Mouse (Mus musculus) testis, adult 2 months (tissue): ENCODE results near the gene Tmem102. TPM values are rescaled to one million over a fixed set of nuclear protein-coding genes. Genes with fewer than 3 reads are reported as not detected.

Source experiments
- H3K27ac ChIP-seq: fragments of 200-500 bp; 2 replicates; pipeline ENCODE4 v1.5.1; 2012; ENCODE audit warnings: low read depth, low read length; ENCODE audit not compliant: control insufficient read depth, insufficient read depth
- H3K27me3 ChIP-seq: fragments of 200-500 bp; 2 replicates; pipeline ENCODE4 v1.6.1; 2012; ENCODE audit warnings: mild to moderate bottlenecking, low read length, moderate library complexity; ENCODE audit not compliant: control insufficient read depth, insufficient read depth
- H3K36me3 ChIP-seq: fragments of 200-500 bp; 2 replicates; pipeline ENCODE4 v1.6.1; 2012; ENCODE audit warnings: mild to moderate bottlenecking, low read length; ENCODE audit not compliant: control insufficient read depth, insufficient read depth
- H3K4me1 ChIP-seq: fragments of 200-500 bp; 2 replicates; pipeline ENCODE4 v1.6.1; 2012; ENCODE audit warnings: low read length; ENCODE audit not compliant: control insufficient read depth, insufficient read depth
- H3K4me3 ChIP-seq: fragments of 200-500 bp; 2 replicates; pipeline ENCODE4 v1.5.1; 2012; ENCODE audit warnings: low read depth, mild to moderate bottlenecking, low read length, moderate library complexity, mixed read lengths; ENCODE audit not compliant: control insufficient read depth
- CTCF ChIP-seq: fragments of 200-500 bp; IDR thresholded peaks from 2 replicates; pipeline ENCODE4 v1.5.1; 2012; ENCODE audit warnings: low read depth, mild to moderate bottlenecking, inconsistent platforms, low read length, moderate library complexity; ENCODE audit not compliant: control insufficient read depth, insufficient read depth, insufficient replicate concordance
- POLR2A ChIP-seq: fragments of 200-500 bp; IDR thresholded peaks from 2 replicates; pipeline ENCODE4 v1.6.1; 2012; ENCODE audit warnings: low read depth, mild to moderate bottlenecking, inconsistent platforms, low read length, moderate library complexity; ENCODE audit not compliant: control insufficient read depth
- polyA plus RNA-seq: library from polyadenylated mRNA; depleted of rRNA; stranded (reverse); fragments of >200 nt; gene quantifications from 2 replicates; pipeline ENCODE4 v1.2.3, GENCODE M21; 2012; rRNA removed

The Tmem102 gene
- 0.52 and 0.79 TPM in 2 replicates for polyA plus RNA-seq

DNA sequence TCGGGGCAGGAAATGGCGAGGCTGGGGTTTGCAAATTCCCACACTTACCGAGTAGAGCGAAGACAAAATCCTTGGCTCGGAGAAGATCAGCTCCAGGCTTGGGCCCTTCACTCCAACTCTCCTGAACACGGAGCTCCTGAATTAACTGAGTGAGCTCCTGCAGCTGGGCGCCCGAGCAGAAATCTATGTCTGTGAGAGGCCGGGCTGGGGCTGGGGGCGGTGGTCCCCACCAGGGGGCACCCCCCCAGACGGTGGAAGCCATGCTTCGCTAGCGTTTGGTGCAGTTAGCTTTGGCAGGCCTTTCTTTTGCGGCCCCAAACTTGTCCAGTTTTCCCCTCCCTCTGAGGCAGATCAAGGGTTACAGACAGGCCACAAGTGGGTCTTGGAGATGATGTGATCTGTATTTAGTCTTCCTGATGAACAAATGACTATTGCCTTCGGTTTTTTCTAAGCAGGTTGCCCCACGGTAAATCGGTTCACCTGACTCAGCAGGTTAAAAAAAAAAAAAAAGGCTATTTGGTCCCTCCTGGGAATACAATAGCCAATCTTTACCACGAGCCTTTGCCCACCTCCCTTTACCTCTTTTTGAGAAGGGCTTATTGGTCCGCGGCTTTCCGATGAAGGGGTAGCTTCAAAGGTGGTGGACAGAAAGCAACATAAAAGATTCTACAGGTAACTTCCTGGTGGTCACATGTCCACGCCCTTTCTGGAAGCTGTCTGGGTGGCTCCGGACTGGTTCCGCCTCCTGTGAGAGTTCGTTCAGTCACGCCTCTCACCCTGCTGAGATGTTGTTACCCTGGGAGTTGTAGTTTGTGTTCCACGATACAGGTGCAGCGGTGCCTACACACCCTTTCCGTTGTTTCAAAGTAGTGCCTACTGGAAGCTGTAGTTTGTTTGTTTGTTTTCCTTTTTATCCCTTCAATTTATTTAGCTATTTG lies at the start of gene Tmem102:
Tmem102 (minus strand) TSS at position 653 of the 938 bp plus-strand sequence.
- H3K27ac ChIP-seq, result no peak within 1 kb of the TSS
- H3K27me3 ChIP-seq, result no peaks in the 10 kb centered on the region
- H3K4me1 ChIP-seq, result peaks cover 43% of the 10 kb centered on the region
- peak within 1 kb of the TSS; percentile 19; the same call in 1 of the 2 replicates for H3K4me3 ChIP-seq
- TF ChIP-seq POLR2A, result no peak
- TF ChIP-seq CTCF, result no peak
- no peaks in the 10 kb centered on the region for H3K36me3 ChIP-seq

DNA sequence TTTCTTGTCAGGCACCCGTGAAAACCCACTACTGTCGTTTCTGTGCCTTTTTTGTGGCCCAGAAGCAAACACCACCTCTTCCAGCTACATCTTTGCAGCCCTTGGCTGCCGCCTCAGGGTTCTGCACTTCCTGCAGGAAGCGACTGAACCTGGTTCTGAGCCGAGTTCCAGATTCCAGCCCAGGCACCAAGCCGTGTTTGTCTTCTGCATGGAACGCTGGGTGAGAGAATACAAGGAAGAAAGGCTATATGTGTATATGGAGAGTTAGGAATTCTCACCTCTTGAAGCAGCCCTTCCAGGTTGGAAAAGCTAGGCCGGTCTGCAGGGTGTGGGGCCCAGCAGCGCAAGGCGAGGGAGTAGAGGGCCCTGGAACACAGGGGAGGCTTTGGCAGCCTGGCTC lies 49.3 kb upstream of the Tmem102 start:
- Histone ChIP-seq H3K4me3 (no peak overlapping the region), H3K27me3 (no peaks in the 10 kb centered on the region), H3K36me3 (no peaks in the 10 kb centered on the region), H3K27ac (no peak overlapping the region), H3K4me1 (peaks cover 12% of the 10 kb centered on the region)
- TF ChIP-seq POLR2A, result no peak
- no peak for TF ChIP-seq CTCF

DNA sequence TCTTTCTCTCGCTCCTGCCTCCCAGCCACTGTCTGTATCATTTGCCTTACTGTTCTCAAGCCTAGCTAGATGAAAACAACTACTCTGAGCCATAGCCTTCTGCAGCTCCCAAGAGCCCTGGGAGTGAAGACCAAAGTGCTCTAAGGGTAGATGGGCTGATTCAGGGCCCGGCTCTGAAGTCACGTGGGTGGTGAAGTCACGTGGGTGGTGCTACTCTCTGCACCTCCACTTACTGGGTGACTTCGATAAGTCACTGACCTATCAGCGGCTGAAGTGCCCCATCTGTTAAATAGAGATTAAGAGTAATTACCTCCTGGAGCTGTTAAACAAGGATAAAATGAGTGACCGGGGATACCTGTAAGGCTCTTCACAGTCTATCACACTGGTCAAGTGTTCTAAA lies 48.6 kb upstream of the Tmem102 start:
- TF ChIP-seq POLR2A (no peak), CTCF (no peak)
- peaks cover 12% of the 10 kb centered on the region for H3K4me1 ChIP-seq
- H3K27ac ChIP-seq, result no peak overlapping the region
- no peaks in the 10 kb centered on the region for H3K36me3 ChIP-seq
- no peaks in the 10 kb centered on the region for H3K27me3 ChIP-seq
- H3K4me3 ChIP-seq, result no peak overlapping the region

DNA sequence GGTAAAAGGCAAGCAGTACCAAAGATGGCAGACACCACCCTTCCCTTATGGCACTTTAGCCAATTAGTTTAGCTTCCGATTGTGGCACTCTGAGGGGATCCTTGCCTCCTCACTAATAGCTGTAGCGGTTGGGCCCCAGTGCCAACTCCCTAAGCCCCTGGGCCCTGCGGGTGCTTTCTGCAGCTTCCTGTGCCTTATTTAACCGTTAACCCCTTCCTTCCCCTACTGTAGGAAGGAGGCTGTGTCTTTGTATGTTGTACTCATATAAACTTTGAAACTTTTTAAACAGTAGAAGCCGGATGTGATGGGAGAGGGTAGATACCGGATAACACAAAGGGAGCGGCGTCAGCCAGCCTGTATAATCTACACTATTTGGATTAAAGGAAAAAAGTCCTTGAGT lies 45.3 kb upstream of the Tmem102 start:
- Histone ChIP-seq H3K4me3 (no peak overlapping the region), H3K4me1 (peaks cover 16% of the 10 kb centered on the region), H3K27ac (no peak overlapping the region), H3K27me3 (no peaks in the 10 kb centered on the region), H3K36me3 (no peaks in the 10 kb centered on the region)
- TF ChIP-seq POLR2A, result no peak
- no peak for TF ChIP-seq CTCF

DNA sequence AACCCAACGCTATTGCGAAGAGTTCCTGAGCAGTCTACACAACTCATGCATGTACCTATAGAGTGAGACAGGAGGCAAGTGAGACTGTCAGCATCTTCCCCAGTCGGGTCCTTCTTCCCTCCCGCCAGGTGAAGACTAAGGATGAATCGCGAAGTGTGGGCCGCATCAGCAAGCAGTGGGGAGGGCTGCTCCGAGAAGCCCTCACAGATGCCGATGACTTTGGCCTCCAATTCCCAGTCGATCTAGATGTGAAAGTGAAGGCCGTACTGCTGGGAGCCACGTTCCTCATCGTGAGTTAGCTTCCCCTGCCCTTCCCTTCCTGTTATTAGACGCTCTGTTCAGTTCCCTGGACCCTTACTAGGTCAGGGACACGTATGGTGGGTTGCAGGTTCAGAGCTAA lies 44.5 kb upstream of the Tmem102 start:
- Histone ChIP-seq H3K4me3 (no peak overlapping the region), H3K27me3 (no peaks in the 10 kb centered on the region), H3K36me3 (no peaks in the 10 kb centered on the region), H3K27ac (no peak overlapping the region), H3K4me1 (peaks cover 9% of the 10 kb centered on the region)
- TF ChIP-seq CTCF (no peak), POLR2A (no peak)

DNA sequence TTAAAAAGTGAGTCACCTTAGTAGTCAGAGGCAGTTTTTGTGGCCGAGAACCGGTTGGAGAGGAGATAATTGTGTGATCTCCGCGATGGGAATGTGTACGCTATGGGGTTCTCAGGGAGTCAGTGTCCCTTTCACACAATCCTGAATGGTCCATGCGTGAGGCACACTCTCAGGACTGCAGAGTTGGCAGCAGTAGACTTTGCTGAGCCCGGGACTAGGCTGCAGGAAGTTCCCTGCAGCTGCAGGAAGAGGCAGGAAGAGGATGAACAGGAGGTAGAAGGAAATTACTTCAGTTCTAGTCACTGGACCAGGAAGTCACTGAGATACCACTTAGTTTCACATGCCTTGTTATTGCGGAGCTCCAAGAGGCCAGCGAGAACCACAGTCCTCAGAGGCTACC lies 43.7 kb upstream of the Tmem102 start:
- Histone ChIP-seq H3K36me3 (no peaks in the 10 kb centered on the region), H3K4me3 (no peak overlapping the region), H3K4me1 (peaks cover 6% of the 10 kb centered on the region), H3K27me3 (no peaks in the 10 kb centered on the region), H3K27ac (no peak overlapping the region)
- TF ChIP-seq CTCF (no peak), POLR2A (no peak)

DNA sequence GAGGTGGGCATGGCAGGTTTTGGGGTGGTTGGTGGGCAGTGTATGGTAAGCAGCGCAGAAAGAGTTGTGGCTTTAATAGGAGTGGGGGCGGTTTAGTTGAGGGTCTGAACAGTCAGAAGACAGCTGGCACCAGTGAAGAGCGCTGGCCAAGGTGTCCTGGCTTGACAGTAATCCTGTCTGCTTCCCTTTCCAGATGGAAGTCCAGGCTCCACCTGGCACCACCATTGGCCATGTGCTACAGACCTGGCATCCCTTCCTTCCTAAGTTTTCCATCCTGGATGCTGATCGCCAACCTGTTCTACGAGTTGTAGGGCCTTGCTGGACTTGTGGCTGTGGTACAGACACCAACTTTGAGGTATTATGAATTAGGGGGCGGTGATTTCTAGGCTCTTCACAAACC lies 42.6 kb upstream of the Tmem102 start:
- no peaks in the 10 kb centered on the region for H3K27me3 ChIP-seq
- no peaks in the 10 kb centered on the region for H3K36me3 ChIP-seq
- peaks cover 6% of the 10 kb centered on the region for H3K4me1 ChIP-seq
- no peak overlapping the region for H3K27ac ChIP-seq
- H3K4me3 ChIP-seq, result no peak overlapping the region
- no peak for TF ChIP-seq POLR2A
- no peak for TF ChIP-seq CTCF

DNA sequence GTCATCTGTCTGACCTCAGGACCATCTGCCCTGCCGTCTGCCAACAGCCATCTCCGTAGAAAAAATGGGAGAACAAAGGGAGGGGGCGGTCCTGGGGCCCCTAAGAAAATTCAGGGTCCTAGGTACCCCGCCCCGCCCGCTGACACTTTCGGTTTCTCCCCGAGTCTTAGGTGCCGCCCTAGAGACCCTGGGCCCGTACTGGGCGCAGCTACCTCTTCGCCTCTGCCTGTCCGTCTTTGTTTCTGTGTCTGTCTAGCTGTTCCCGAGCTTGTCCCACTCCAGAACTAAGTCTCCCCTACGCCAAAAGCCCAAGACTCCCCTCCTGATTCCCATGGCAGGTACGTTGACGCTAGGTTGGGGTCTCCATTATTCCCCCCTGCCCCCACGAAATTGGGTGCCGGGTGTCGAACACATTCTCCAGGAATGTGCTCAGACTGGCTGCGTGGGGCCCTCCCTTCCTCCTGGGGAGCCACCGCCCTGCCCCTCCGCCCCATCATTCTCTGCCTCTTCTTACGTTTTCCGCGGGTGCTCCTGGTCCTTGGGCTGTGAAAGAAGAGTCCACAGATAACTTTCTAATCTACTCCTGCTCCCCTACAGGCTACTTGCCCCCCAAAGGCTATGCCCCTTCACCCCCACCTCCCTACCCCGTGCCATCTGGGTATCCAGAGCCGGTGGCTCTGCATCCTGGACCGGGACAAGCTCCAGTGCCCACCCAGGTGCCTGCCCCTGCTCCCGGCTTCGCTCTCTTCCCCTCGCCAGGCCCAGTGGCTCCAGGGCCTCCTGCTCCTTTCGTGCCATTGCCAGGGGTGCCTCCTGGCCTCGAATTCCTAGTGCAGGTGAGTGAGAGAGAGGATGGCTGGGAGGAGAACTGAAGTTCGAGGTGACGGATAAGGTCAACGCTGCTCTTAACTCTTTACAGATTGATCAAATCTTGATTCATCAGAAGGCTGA lies 41.6 kb upstream of the Tmem102 start:
- Histone ChIP-seq H3K4me1 (peaks cover 6% of the 10 kb centered on the region), H3K4me3 (peak overlapping the region; percentile 86), H3K27me3 (no peaks in the 10 kb centered on the region), H3K36me3 (no peaks in the 10 kb centered on the region), H3K27ac (no peak overlapping the region)
- TF ChIP-seq CTCF (no peak), POLR2A (no peak)
